In genomic region chr11:120576365-120576981, GRCm38 (mm10) we compare ENCODE assay signal across 14 mouse cellular contexts. TPM values are rescaled to one million over a fixed set of nuclear protein-coding genes. Genes with fewer than 3 reads are reported as not detected.
DNase-seq lines count a peak whose midpoint lies in the region; ATAC-seq lines count a peak whose summit lies in the region.
"Had no signal": no experiment of that assay in that cellular context is flagged by ENCODE, and none has a peak within 500 bp of the region (broad histone marks: within the 10 kb centered on the region; RNA-seq: fewer than 3 reads in every experiment).

No protein-coding gene starts in this region.

- no peak overlapping the region for H3K4me2 ChIP-seq in hindbrain, embryonic 13.5 days
- no peak overlapping the region for H3K4me2 ChIP-seq in hindbrain, embryonic 12.5 days (replicated peaks)
- peak overlapping the region; percentile 44 for H3K4me2 ChIP-seq in intestine, embryonic 16.5 days (ENCODE audit: low read depth, low read length)
- H3K4me2 ChIP-seq: limb, embryonic 12.5 days had no signal

- peaks cover 41% of the 10 kb centered on the region for H3K4me1 ChIP-seq in hindbrain, embryonic 13.5 days (replicated peaks)
- peaks cover 34% of the 10 kb centered on the region for H3K4me1 ChIP-seq in hindbrain, embryonic 12.5 days
- peaks cover 50% of the 10 kb centered on the region for H3K4me1 ChIP-seq in intestine, embryonic 16.5 days (ENCODE audit: control insufficient read depth, insufficient read depth, low read length)

- peak overlapping the region; percentile 35; the same call in 1 of the 2 replicates for H3K9ac ChIP-seq in hindbrain, embryonic 13.5 days
- no peak overlapping the region for H3K9ac ChIP-seq in hindbrain, embryonic 12.5 days
- H3K9ac ChIP-seq in intestine, embryonic 16.5 days (ENCODE audit: low read depth, low read length) = peak overlapping the region; percentile 50
- H3K9ac ChIP-seq: limb, embryonic 12.5 days had no signal

- no peak overlapping the region for H3K27ac ChIP-seq in hindbrain, embryonic 13.5 days
- no peak overlapping the region; the same call in 1 of the 2 replicates for H3K27ac ChIP-seq in hindbrain, embryonic 12.5 days
- peak overlapping the region; percentile 96 for H3K27ac ChIP-seq in intestine, embryonic 16.5 days (ENCODE audit: low read length)
- H3K27ac ChIP-seq: limb, embryonic 12.5 days had no signal

- 87% methylated on average over 3 of the region's 3 CpGs for WGBS in hindbrain, embryonic 13.5 days
- WGBS in hindbrain, embryonic 12.5 days = 94% methylated on average over 3 of the region's 3 CpGs
- WGBS in intestine, embryonic 16.5 days = 73% methylated on average over 3 of the region's 3 CpGs

- peaks cover 31% of the 10 kb centered on the region for H3K36me3 ChIP-seq in hindbrain, embryonic 13.5 days
- peaks cover 27% of the 10 kb centered on the region for H3K36me3 ChIP-seq in hindbrain, embryonic 12.5 days
- peaks cover 20% of the 10 kb centered on the region for H3K36me3 ChIP-seq in intestine, embryonic 16.5 days (ENCODE audit: control insufficient read depth, insufficient read depth, low read length)

- H3K4me3 ChIP-seq in hindbrain, embryonic 13.5 days = no peak overlapping the region
- H3K4me3 ChIP-seq in hindbrain, embryonic 12.5 days = no peak overlapping the region
- peak overlapping the region; percentile 23 for H3K4me3 ChIP-seq in intestine, embryonic 16.5 days (ENCODE audit: low read length)
- H3K4me3 ChIP-seq: limb, embryonic 12.5 days had no signal

- H3K27me3 ChIP-seq in hindbrain, embryonic 13.5 days = no peaks in the 10 kb centered on the region
- H3K27me3 ChIP-seq in hindbrain, embryonic 12.5 days = no peaks in the 10 kb centered on the region
- no peaks in the 10 kb centered on the region for H3K27me3 ChIP-seq in intestine, embryonic 16.5 days (replicated peaks; ENCODE audit: control insufficient read depth, insufficient read depth, low read length)
- H3K27me3 ChIP-seq: limb, embryonic 12.5 days had no signal

- no peaks in the 10 kb centered on the region for H3K9me3 ChIP-seq in hindbrain, embryonic 13.5 days
- H3K9me3 ChIP-seq in hindbrain, embryonic 12.5 days (replicated peaks) = no peaks in the 10 kb centered on the region
- no peaks in the 10 kb centered on the region for H3K9me3 ChIP-seq in intestine, embryonic 16.5 days (ENCODE audit: control insufficient read depth, low read length)
- H3K9me3 ChIP-seq: limb, embryonic 12.5 days had no signal

- DNase-seq in kidney, postnatal 25 days = peak; percentile 76 to 92
- peak; percentile 30 for DNase-seq in naive thymus-derived CD4-positive, alpha-beta T cell, adult 2 months (ENCODE audit: low read depth)
- DNase-seq in left cerebral cortex, postnatal 4 days = no peak
- DNase-seq in cerebellum, postnatal 10 days = no peak
- DNase-seq in retina, postnatal 1 day = no peak
- DNase-seq: thymus, adult 2 months had no signal

- ATAC-seq in hindbrain, embryonic 13.5 days (ENCODE audit: low FRiP score) = no peak
- ATAC-seq in hindbrain, embryonic 12.5 days (ENCODE audit: low FRiP score) = no peak
- peak; percentile 24 for ATAC-seq in intestine, embryonic 16.5 days

- intact Hi-C loops in left cerebral cortex, postnatal 4 days (cut with DNase I) = no loop called here

RNA-seq across cellular contexts. Expression of gene P4hb, which starts 3.4 kb away (rescaled TPM):
- polyA plus RNA-seq in hindbrain, embryonic 13.5 days (2015; fragmentation: Nextera tagmentation; extraction: Ambion mirVana) = 289 and 294 TPM in 2 replicates
- polyA plus RNA-seq in hindbrain, embryonic 12.5 days (2016; fragmentation: Nextera tagmentation; extraction: Ambion mirVana) = 473 and 486 TPM in 2 replicates
- polyA plus RNA-seq in intestine, embryonic 16.5 days (2015; fragmentation: Nextera tagmentation; extraction: Ambion mirVana) = 1,365 and 1,538 TPM in 2 replicates
- 100 to 1,000 TPM; 187 to 203 TPM for total RNA-seq in left cerebral cortex, postnatal 4 days (2021)

RNA-seq across cellular contexts. Expression of gene Arhgdia, which starts 5.0 kb away (rescaled TPM):
- polyA plus RNA-seq in hindbrain, embryonic 13.5 days (2015; fragmentation: Nextera tagmentation; extraction: Ambion mirVana) = 471 and 481 TPM in 2 replicates
- 548 TPM in 2 replicates for polyA plus RNA-seq in hindbrain, embryonic 12.5 days (2016; fragmentation: Nextera tagmentation; extraction: Ambion mirVana)
- polyA plus RNA-seq in intestine, embryonic 16.5 days (2015; fragmentation: Nextera tagmentation; extraction: Ambion mirVana) = 626 and 641 TPM in 2 replicates
- total RNA-seq in left cerebral cortex, postnatal 4 days (2021) = 100 to 1,000 TPM; 351 to 368 TPM

RNA-seq across cellular contexts. Expression of gene Alyref, which starts 21.7 kb away (rescaled TPM):
- polyA plus RNA-seq in hindbrain, embryonic 13.5 days (2015; fragmentation: Nextera tagmentation; extraction: Ambion mirVana) = 267 and 290 TPM in 2 replicates
- 539 and 588 TPM in 2 replicates for polyA plus RNA-seq in hindbrain, embryonic 12.5 days (2016; fragmentation: Nextera tagmentation; extraction: Ambion mirVana)
- polyA plus RNA-seq in intestine, embryonic 16.5 days (2015; fragmentation: Nextera tagmentation; extraction: Ambion mirVana) = 19.6 and 86.6 TPM in 2 replicates
- total RNA-seq in left cerebral cortex, postnatal 4 days (2021) = 100 to 1,000 TPM; 111 to 113 TPM

RNA-seq across cellular contexts. Expression of gene Anapc11, which starts 21.7 kb away (rescaled TPM):
- 179 and 192 TPM in 2 replicates for polyA plus RNA-seq in hindbrain, embryonic 13.5 days (2015; fragmentation: Nextera tagmentation; extraction: Ambion mirVana)
- 153 and 170 TPM in 2 replicates for polyA plus RNA-seq in hindbrain, embryonic 12.5 days (2016; fragmentation: Nextera tagmentation; extraction: Ambion mirVana)
- polyA plus RNA-seq in intestine, embryonic 16.5 days (2015; fragmentation: Nextera tagmentation; extraction: Ambion mirVana) = 164 and 171 TPM in 2 replicates
- 100 to 1,000 TPM; 113 to 115 TPM for total RNA-seq in left cerebral cortex, postnatal 4 days (2021)

RNA-seq across cellular contexts. Expression of gene Ppp1r27, which starts 25.5 kb away (rescaled TPM):
- polyA plus RNA-seq in hindbrain, embryonic 13.5 days (2015; fragmentation: Nextera tagmentation; extraction: Ambion mirVana) = not detected in 2 replicates
- not detected in 2 replicates for polyA plus RNA-seq in hindbrain, embryonic 12.5 days (2016; fragmentation: Nextera tagmentation; extraction: Ambion mirVana)
- polyA plus RNA-seq in intestine, embryonic 16.5 days (2015; fragmentation: Nextera tagmentation; extraction: Ambion mirVana) = 0.37 TPM in 1 of 2 replicates, not detected in the other
- not detected for total RNA-seq in left cerebral cortex, postnatal 4 days (2021)
- total RNA-seq: layer of hippocampus, adult 8-10 months; megakaryocyte-erythroid progenitor cell, adult 5-6 weeks had no signal
- polyA plus RNA-seq: embryonic facial prominence, embryonic 11.5 days; limb, embryonic 12.5 days; neural tube, embryonic 14.5 days had no signal

Comparison
In these comparisons a context has a peak if more than half of its experiments do, and no peak if none do; other contexts are left out.
1. DNase-seq: peak in kidney, postnatal 25 days (2 of 2) and naive thymus-derived CD4-positive, alpha-beta T cell, adult 2 months (single experiment); none in left cerebral cortex, postnatal 4 days (single experiment), cerebellum, postnatal 10 days (0 of 2) and retina, postnatal 1 day (single experiment).